Mouse (Mus musculus) left cerebral cortex, adult 6 months (tissue): ENCODE results near the gene Neurog3. TPM values are rescaled to one million over a fixed set of nuclear protein-coding genes. Genes with fewer than 3 reads are reported as not detected.

Experiments
- long read RNA-seq, 2 experiments: library from polyadenylated mRNA; unstranded; transcript quantifications; one replicate each; pipeline ENCODE4 v2.0.0; 2019 to 2020
- polyA plus RNA-seq: library from polyadenylated mRNA; unstranded; fragments of <200 nt; fragmentation: Nextera tagmentation; gene quantifications from 2 replicates; pipeline ENCODE4 v1.2.3, GENCODE M21; 2021

The Neurog3 gene
- polyA plus RNA-seq = not detected in 2 replicates
- long read RNA-seq, experiment 1 = 0 reads
- long read RNA-seq, experiment 2 = 0 reads

DNA sequence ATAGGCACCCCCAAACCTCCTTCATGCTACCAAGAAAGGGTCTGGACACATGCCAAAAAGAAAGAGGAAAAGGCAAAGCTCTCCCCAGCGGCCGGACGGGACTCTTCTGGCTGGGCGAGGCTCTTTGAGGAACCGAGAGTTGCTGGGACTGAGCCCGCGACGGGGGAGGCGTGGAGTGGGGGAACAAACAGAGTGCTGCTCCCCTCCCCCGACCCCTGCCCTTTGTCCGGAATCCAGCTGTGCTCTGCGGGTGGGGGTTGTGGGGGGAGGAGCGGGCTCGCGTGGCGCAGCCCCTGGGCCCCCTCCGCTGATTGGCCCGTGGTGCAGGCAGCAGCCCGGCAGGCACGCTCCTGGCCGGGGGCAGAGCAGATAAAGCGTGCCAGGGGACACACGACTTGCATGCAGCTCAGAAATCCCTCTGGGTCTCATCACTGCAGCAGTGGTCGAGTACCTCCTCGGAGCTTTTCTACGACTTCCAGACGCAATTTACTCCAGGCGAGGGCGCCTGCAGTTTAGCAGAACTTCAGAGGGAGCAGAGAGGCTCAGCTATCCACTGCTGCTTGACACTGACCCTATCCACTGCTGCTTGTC, at the start of gene Neurog3:
Gene Neurog3 (plus strand): TSS at position 400 of the 591 bp plus-strand sequence.

DNA sequence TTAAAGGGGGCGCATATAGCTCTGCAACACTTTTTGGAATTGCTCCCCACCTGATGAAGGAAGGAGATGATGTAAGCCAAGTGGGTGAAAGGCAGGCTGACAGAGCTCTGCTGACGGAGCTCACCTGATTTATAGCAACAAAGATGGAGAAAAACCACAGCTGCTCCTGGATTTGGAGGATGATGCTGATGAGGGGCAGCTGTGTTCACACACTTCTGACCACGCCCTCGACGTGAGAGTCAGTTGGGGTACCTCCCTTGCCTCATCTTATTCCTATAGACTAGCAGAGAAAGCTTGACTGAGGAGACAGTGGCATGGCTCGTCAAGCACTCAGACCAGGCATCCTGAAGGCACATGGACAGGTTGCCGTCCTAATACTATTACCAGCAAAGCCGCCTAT, 10.9 kb downstream of the Neurog3 start, which contains the start of gene Fam241b:
Gene Fam241b (minus strand): TSS at position 101 of the 400 bp plus-strand sequence.

Other genes starting within 250 kb of the Neurog3 start
- gene Col13a1, start 154.0 kb upstream of the Neurog3 start, polyA plus RNA-seq = 0.39 and 0.53 TPM in 2 replicates
- gene Fam241b, start 10.8 kb downstream of the Neurog3 start, polyA plus RNA-seq = 36.2 and 48.1 TPM in 2 replicates
- gene Tspan15, start 98.2 kb downstream of the Neurog3 start, polyA plus RNA-seq = 20.9 and 27.5 TPM in 2 replicates
- 0.19 and 0.37 TPM in 2 replicates for gene Tacr2, start 119.3 kb downstream of the Neurog3 start, polyA plus RNA-seq
- 19.9 and 78.0 TPM in 2 replicates for gene Hk1, start 246.8 kb downstream of the Neurog3 start, polyA plus RNA-seq